Mouse (Mus musculus) testis, adult 2 months (tissue): Measurements from ENCODE around the gene Notch4. TPM values are rescaled to one million over a fixed set of nuclear protein-coding genes. Genes with fewer than 3 reads are reported as not detected.
A peak's percentile ranks its signal among the peaks of the same experiment; 100 is the strongest.

Source experiments
- H3K27ac ChIP-seq: fragments of 200-500 bp; 2 replicates; pipeline ENCODE4 v1.5.1; 2012; ENCODE audit warnings: low read depth, low read length; ENCODE audit not compliant: control insufficient read depth, insufficient read depth
- H3K27me3 ChIP-seq: fragments of 200-500 bp; 2 replicates; pipeline ENCODE4 v1.6.1; 2012; ENCODE audit warnings: mild to moderate bottlenecking, low read length, moderate library complexity; ENCODE audit not compliant: control insufficient read depth, insufficient read depth
- H3K36me3 ChIP-seq: fragments of 200-500 bp; 2 replicates; pipeline ENCODE4 v1.6.1; 2012; ENCODE audit warnings: mild to moderate bottlenecking, low read length; ENCODE audit not compliant: control insufficient read depth, insufficient read depth
- H3K4me1 ChIP-seq: fragments of 200-500 bp; 2 replicates; pipeline ENCODE4 v1.6.1; 2012; ENCODE audit warnings: low read length; ENCODE audit not compliant: control insufficient read depth, insufficient read depth
- H3K4me3 ChIP-seq: fragments of 200-500 bp; 2 replicates; pipeline ENCODE4 v1.5.1; 2012; ENCODE audit warnings: low read depth, mild to moderate bottlenecking, low read length, moderate library complexity, mixed read lengths; ENCODE audit not compliant: control insufficient read depth
- CTCF ChIP-seq: fragments of 200-500 bp; IDR thresholded peaks from 2 replicates; pipeline ENCODE4 v1.5.1; 2012; ENCODE audit warnings: low read depth, mild to moderate bottlenecking, inconsistent platforms, low read length, moderate library complexity; ENCODE audit not compliant: control insufficient read depth, insufficient read depth, insufficient replicate concordance
- POLR2A ChIP-seq: fragments of 200-500 bp; IDR thresholded peaks from 2 replicates; pipeline ENCODE4 v1.6.1; 2012; ENCODE audit warnings: low read depth, mild to moderate bottlenecking, inconsistent platforms, low read length, moderate library complexity; ENCODE audit not compliant: control insufficient read depth
- polyA plus RNA-seq: library from polyadenylated mRNA; depleted of rRNA; stranded (reverse); fragments of >200 nt; gene quantifications from 2 replicates; pipeline ENCODE4 v1.2.3, GENCODE M21; 2012

The Notch4 gene
- polyA plus RNA-seq, 1 experiment: 7.2 TPM

- Histone ChIP-seq H3K27ac (no peak overlapping the region), H3K4me3 (no peak overlapping the region), H3K4me1 (no peaks in the 10 kb centered on the region), H3K36me3 (no peaks in the 10 kb centered on the region), H3K27me3 (no peaks in the 10 kb centered on the region)
- no peak for TF ChIP-seq POLR2A
- TF ChIP-seq CTCF: peak; percentile 33; the same call in 1 of the 2 replicates
Observed at GRCm38 (mm10) chr17:34618999-34619398, 54.9 kb downstream of the Notch4 start.

GRCm38 (mm10) chr17:34621006-34621405 lies 56.9 kb downstream of the Notch4 start:
- no peak for TF ChIP-seq CTCF
- TF ChIP-seq POLR2A: no peak
- Histone ChIP-seq H3K27ac (no peak overlapping the region), H3K27me3 (no peaks in the 10 kb centered on the region), H3K4me1 (peaks cover 5% of the 10 kb centered on the region), H3K4me3 (no peak overlapping the region), H3K36me3 (no peaks in the 10 kb centered on the region)

GRCm38 (mm10) chr17:34623161-34623560 lies 59.1 kb downstream of the Notch4 start:
- TF ChIP-seq CTCF: no peak
- no peak for TF ChIP-seq POLR2A
- Histone ChIP-seq H3K36me3 (no peaks in the 10 kb centered on the region), H3K27me3 (no peaks in the 10 kb centered on the region), H3K4me1 (peaks cover 23% of the 10 kb centered on the region), H3K27ac (no peak overlapping the region), H3K4me3 (no peak overlapping the region)

GRCm38 (mm10) chr17:34624981-34625380 lies 60.9 kb downstream of the Notch4 start:
- no peak overlapping the region for H3K27ac ChIP-seq
- no peaks in the 10 kb centered on the region for H3K27me3 ChIP-seq
- no peaks in the 10 kb centered on the region for H3K36me3 ChIP-seq
- no peak overlapping the region for H3K4me3 ChIP-seq
- H3K4me1 ChIP-seq: peaks cover 31% of the 10 kb centered on the region
- no peak for TF ChIP-seq POLR2A
- no peak for TF ChIP-seq CTCF

- peaks cover 5% of the 10 kb centered on the region; the same call in 1 of the 2 replicates for H3K27me3 ChIP-seq
- peaks cover 40% of the 10 kb centered on the region for H3K4me1 ChIP-seq
- no peaks in the 10 kb centered on the region for H3K36me3 ChIP-seq
- peak overlapping the region; percentile 94 for H3K4me3 ChIP-seq
- H3K27ac ChIP-seq: peak overlapping the region; percentile 81
- TF ChIP-seq POLR2A: no peak
- TF ChIP-seq CTCF: no peak
Observed at GRCm38 (mm10) chr17:34626062-34626772, 62.1 kb downstream of the Notch4 start.

- H3K4me3 ChIP-seq: peak overlapping the region; percentile 94
- no peaks in the 10 kb centered on the region for H3K36me3 ChIP-seq
- peaks cover 44% of the 10 kb centered on the region for H3K4me1 ChIP-seq
- peaks cover 5% of the 10 kb centered on the region; the same call in 1 of the 2 replicates for H3K27me3 ChIP-seq
- TF ChIP-seq POLR2A: no peak
- peak; percentile 18; the same call in 1 of the 2 replicates for TF ChIP-seq CTCF
- H3K27ac ChIP-seq: peak overlapping the region; percentile 81
Observed at GRCm38 (mm10) chr17:34626773-34627092, 62.7 kb downstream of the Notch4 start.

- TF ChIP-seq POLR2A (peak; percentile 48; the same call in 1 of the 2 replicates), CTCF (no peak)
- Histone ChIP-seq H3K27me3 (peaks cover 5% of the 10 kb centered on the region; the same call in 1 of the 2 replicates), H3K4me1 (peaks cover 48% of the 10 kb centered on the region), H3K36me3 (no peaks in the 10 kb centered on the region), H3K4me3 (peak overlapping the region; percentile 94), H3K27ac (peak overlapping the region; percentile 92)
Observed at GRCm38 (mm10) chr17:34627093-34627942, 63.2 kb downstream of the Notch4 start.
